Mouse (Mus musculus) intestine, embryonic 16.5 days (tissue): ENCODE results near the gene Akna. TPM values are rescaled to one million over a fixed set of nuclear protein-coding genes. Genes with fewer than 3 reads are reported as not detected.
"Not testable (repeated sequence)": the region's sequence is repeated elsewhere in the genome, so short reads cannot be mapped to it uniquely, and the experiment has no call there.

Experiments used
- ATAC-seq: fragments of 200-750 bp; cut with Nextera tagmentation; 2 replicates; pipeline ENCODE4 v1.8.0; 2017; ENCODE audit warnings: moderate TSS enrichment, moderate library complexity
- H3K27ac ChIP-seq: fragments of 300-500 bp; sonication (generic); 2 replicates; pipeline ENCODE4 v1.5.1; 2014; ENCODE audit warnings: mild to moderate bottlenecking, low read length
- H3K27me3 ChIP-seq: fragments of 300-500 bp; sonication (generic); replicated peaks from 2 replicates; pipeline ENCODE4 v1.6.1; 2014; ENCODE audit warnings: low read length, control low read depth, mixed read lengths; ENCODE audit not compliant: control insufficient read depth, insufficient read depth
- H3K36me3 ChIP-seq: fragments of 300-500 bp; sonication (generic); 2 replicates; pipeline ENCODE4 v1.6.1; 2014; ENCODE audit warnings: low read length, control low read depth; ENCODE audit not compliant: control insufficient read depth, insufficient read depth
- H3K4me1 ChIP-seq: fragments of 300-500 bp; sonication (generic); 2 replicates; pipeline ENCODE4 v1.6.1; 2014; ENCODE audit warnings: low read length, control low read depth, mixed read lengths; ENCODE audit not compliant: control insufficient read depth, insufficient read depth
- H3K4me2 ChIP-seq: fragments of 300-500 bp; sonication (generic); 2 replicates; pipeline ENCODE4 v1.6.1; 2014; ENCODE audit warnings: low read depth, low read length, control low read depth
- H3K4me3 ChIP-seq: fragments of 300-500 bp; sonication (generic); 2 replicates; pipeline ENCODE4 v1.5.1; 2014; ENCODE audit warnings: mild to moderate bottlenecking, low read length
- H3K9ac ChIP-seq: fragments of 300-500 bp; sonication (generic); 2 replicates; pipeline ENCODE4 v1.6.1; 2014; ENCODE audit warnings: low read depth, low read length
- H3K9me3 ChIP-seq: fragments of 300-500 bp; sonication (generic); 2 replicates; pipeline ENCODE4 v1.6.1; 2016; ENCODE audit warnings: low read length, control low read depth; ENCODE audit not compliant: control insufficient read depth
- WGBS: fragments of 180-500 bp; shearing (Covaris S2); extraction: QIAGEN DNeasy Blood & Tissue Kit; methylation state at CpG from one replicate; pipeline ENCODE4 v1.1.7; 2014; 5-methylcytosine and 5-hydroxymethylcytosine counted together
- polyA plus RNA-seq: library from polyadenylated mRNA; unstranded; fragments of >200 nt; fragmentation: Nextera tagmentation; extraction: Ambion mirVana; gene quantifications from 2 replicates; pipeline ENCODE4 v1.2.1, GENCODE M21; 2015

Akna gene
- polyA plus RNA-seq, 1 experiment from 2014 or later: 5.4 TPM

DNA sequence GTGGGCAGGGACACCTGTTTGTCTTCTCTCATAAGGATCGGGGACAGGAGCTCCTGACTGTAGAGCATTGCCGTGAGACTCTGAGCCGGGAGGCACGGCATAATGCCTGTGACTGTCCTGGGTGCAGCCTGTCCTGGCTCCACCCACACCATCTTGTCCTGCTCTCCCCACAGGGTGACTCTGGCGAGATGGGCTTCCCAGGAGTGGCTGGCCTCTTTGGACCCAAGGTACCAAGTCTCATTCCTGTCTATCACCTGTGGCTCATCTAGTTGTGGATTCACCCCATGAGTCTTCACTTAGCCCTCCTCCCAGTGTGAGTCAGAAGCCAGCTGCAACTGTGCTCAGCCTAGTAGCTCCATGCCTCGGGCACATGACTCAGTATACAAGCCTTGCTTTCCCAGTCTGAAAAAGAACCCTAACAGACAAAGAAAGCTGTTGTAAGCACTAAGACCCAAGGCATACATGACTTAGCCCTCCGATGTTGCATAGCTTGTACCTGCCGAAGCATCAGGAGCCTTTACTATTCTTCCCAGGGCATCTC lies 79.8 kb downstream of the Akna start:
- 79% methylated on average over 8 of the region's 8 CpGs for WGBS
- H3K4me2 ChIP-seq: no peak overlapping the region
- no peaks in the 10 kb centered on the region for H3K27me3 ChIP-seq
- H3K36me3 ChIP-seq: peaks cover 16% of the 10 kb centered on the region
- no peak overlapping the region for H3K4me3 ChIP-seq
- no peak for ATAC-seq
- no peaks in the 10 kb centered on the region for H3K9me3 ChIP-seq
- H3K9ac ChIP-seq: no peak overlapping the region
- no peak overlapping the region for H3K27ac ChIP-seq
- H3K4me1 ChIP-seq: no peaks in the 10 kb centered on the region

- H3K4me3 ChIP-seq, H3K9ac ChIP-seq, H3K4me2 ChIP-seq, H3K4me1 ChIP-seq, H3K9me3 ChIP-seq, ATAC-seq, H3K27me3 ChIP-seq, H3K27ac ChIP-seq, H3K36me3 ChIP-seq: not testable (repeated sequence)
- WGBS: 18% methylated on average over 3 of the region's 3 CpGs
Measured at GRCm38 (mm10) chr4:63319566-63319965, 83.6 kb downstream of the Akna start.

Other genes starting within 250 kb of the Akna start
- 29.0 and 54.2 TPM in 2 replicates for gene Ambp, start 248.6 kb downstream of the Akna start, polyA plus RNA-seq
- gene Kif12, start 231.2 kb downstream of the Akna start, polyA plus RNA-seq: 98.5 and 102 TPM in 2 replicates
- 8.1 and 9.6 TPM in 2 replicates for gene Col27a1, start 189.3 kb downstream of the Akna start, polyA plus RNA-seq
- gene Orm1, start 58.8 kb downstream of the Akna start, polyA plus RNA-seq: not detected in 2 replicates
- not detected in 2 replicates for gene Orm3, start 47.2 kb downstream of the Akna start, polyA plus RNA-seq
- gene Orm2, start 40.9 kb downstream of the Akna start, polyA plus RNA-seq: not detected in 2 replicates
- gene Whrn, start 92.6 kb upstream of the Akna start, polyA plus RNA-seq: 2.9 and 3.0 TPM in 2 replicates
- gene Atp6v1g1, start 141.4 kb upstream of the Akna start, polyA plus RNA-seq: 335 TPM in 2 replicates
- gene Tmem268, start 155.4 kb upstream of the Akna start, polyA plus RNA-seq: 15.9 and 18.6 TPM in 2 replicates
- not detected in 2 replicates for gene Gm11213, start 201.9 kb upstream of the Akna start, polyA plus RNA-seq
- gene Tex48, start 219.1 kb upstream of the Akna start, polyA plus RNA-seq: not detected in 2 replicates